Mouse (Mus musculus) G1E (cell line): Measurements from ENCODE around the gene Cby3. TPM values are rescaled to one million over a fixed set of nuclear protein-coding genes. Genes with fewer than 3 reads are reported as not detected.
"Not testable (repeated sequence)": the region's sequence is repeated elsewhere in the genome, so short reads cannot be mapped to it uniquely, and the experiment has no call there.

Experiments
- ATAC-seq: 2 replicates; pipeline ENCODE4 v1.8.0; 2016; ENCODE audit warnings: mild to moderate bottlenecking; ENCODE audit not compliant: insufficient number of reproducible peaks, poor library complexity, low FRiP score, severe bottlenecking; ENCODE audit errors: extremely low read depth
- DNase-seq: peaks from one replicate; pipeline ENCODE4 v3.0.0; 2012; ENCODE audit warnings: low spot score
- H3K27me3 ChIP-seq: 2 replicates; pipeline ENCODE4 v1.6.1; 2012; ENCODE audit warnings: mild to moderate bottlenecking, low read length, inconsistent platforms; ENCODE audit not compliant: insufficient read depth
- H3K36me3 ChIP-seq: replicated peaks from 2 replicates; pipeline ENCODE3; 2012; ENCODE audit warnings: mild to moderate bottlenecking, inconsistent platforms
- H3K4me1 ChIP-seq: 2 replicates; pipeline ENCODE4 v1.6.1; 2012; ENCODE audit warnings: low read depth, low read length, inconsistent platforms, mixed read lengths; ENCODE audit not compliant: insufficient read depth
- H3K4me3 ChIP-seq: 2 replicates; pipeline ENCODE4 v1.5.1; 2012; ENCODE audit warnings: low read depth, mild to moderate bottlenecking, inconsistent platforms, low read length, moderate library complexity, mixed read lengths
- H3K9me3 ChIP-seq: replicated peaks from 2 replicates; pipeline ENCODE4 v1.6.1; 2012; ENCODE audit warnings: inconsistent platforms
- CTCF ChIP-seq: IDR thresholded peaks from 2 replicates; pipeline ENCODE4 v1.5.1; 2012; ENCODE audit warnings: low read depth, low read length, inconsistent platforms, mixed read lengths
- GATA1 ChIP-seq: IDR thresholded peaks from 2 replicates; pipeline ENCODE4 v1.6.1; 2012; ENCODE audit warnings: borderline replicate concordance, low read length, inconsistent platforms, mixed read lengths
- GATA2 ChIP-seq: IDR thresholded peaks from 2 replicates; pipeline ENCODE4 v1.6.1; 2012; ENCODE audit warnings: low read depth, low read length, inconsistent platforms, borderline replicate concordance
- POLR2AphosphoS5 ChIP-seq: IDR thresholded peaks from 2 replicates; pipeline ENCODE4 v1.6.1; 2012; ENCODE audit warnings: low read depth, low read length, inconsistent platforms; ENCODE audit not compliant: insufficient replicate concordance
- TAL1 ChIP-seq: conservative IDR thresholded peaks from 2 replicates; pipeline ENCODE4 v1.6.1; 2012; ENCODE audit warnings: low read depth, low read length, inconsistent platforms, mixed read lengths
- polyA plus RNA-seq: library from polyadenylated mRNA; stranded (reverse); fragments of >175 nt; gene quantifications from 2 replicates; pipeline ENCODE4 v1.2.3, GENCODE M21; 2012
- total RNA-seq, 2 experiments: library from RNA; stranded (forward) in 1 of 2; stranded (reverse) in 1 of 2; fragments of 200-1000 nt in 1 of 2; fragments of >200 nt in 1 of 2; fragmentation: Nextera tagmentation in 1 of 2; gene quantifications; 2 replicates each; pipeline ENCODE4 v1.2.3; 2014 to 2017

Gene Cby3
- total and polyA plus RNA-seq, 3 experiments: not detected

DNA sequence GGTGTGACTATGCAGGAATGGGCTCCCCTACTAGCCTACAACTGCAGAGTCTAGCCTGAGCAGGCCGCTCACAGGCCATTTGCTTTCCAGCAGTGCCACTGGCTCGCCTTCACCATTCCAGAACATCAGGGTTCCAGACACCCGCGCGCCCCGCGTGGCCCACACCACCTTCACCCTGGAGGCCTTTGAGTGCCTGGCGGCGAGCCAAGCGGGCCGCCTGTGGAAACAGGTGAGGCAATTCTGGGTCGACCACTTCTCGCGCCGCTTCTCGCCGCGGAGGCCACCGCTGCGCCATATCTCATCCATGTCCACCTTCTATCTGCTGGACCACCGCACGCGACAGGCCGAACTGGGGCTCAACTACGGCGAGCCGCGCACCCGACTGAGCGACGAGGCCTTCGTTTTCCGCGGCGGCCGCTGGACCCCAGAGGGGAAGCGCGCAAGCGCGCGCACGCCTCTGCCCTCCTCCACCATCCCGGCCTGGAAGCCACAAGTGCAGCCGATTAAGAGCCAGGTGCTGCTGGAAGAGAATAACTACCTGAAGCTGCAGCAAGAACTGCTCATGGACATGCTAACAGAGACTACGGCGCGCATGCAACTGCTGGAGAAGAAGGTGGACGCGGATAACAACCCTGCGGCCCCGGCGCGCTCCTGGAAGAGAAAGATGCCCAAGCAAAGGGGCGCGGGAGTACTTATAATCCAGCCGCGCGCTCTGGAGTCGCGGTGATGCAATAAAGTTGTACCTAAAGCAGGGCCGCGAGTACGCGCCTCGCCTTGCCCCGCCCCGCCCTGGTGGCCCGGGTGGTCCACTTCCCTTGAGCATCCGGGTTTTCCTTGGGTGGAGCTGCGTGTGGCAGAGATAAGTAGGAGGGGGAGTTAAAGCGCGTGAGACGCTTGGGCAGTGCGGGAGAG, 4.9 kb downstream of the Cby3 start:
- no peak for TF ChIP-seq CTCF
- H3K36me3 ChIP-seq: no peaks in the 10 kb centered on the region
- peaks cover 24% of the 10 kb centered on the region for H3K4me1 ChIP-seq
- H3K9me3 ChIP-seq: peaks cover 14% of the 10 kb centered on the region
- ATAC-seq (no peak), DNase-seq (no peak)
- H3K4me3 ChIP-seq: peak overlapping the region; percentile 9; the same call in 1 of the 2 replicates
- H3K27me3 ChIP-seq: peaks cover 48% of the 10 kb centered on the region

DNA sequence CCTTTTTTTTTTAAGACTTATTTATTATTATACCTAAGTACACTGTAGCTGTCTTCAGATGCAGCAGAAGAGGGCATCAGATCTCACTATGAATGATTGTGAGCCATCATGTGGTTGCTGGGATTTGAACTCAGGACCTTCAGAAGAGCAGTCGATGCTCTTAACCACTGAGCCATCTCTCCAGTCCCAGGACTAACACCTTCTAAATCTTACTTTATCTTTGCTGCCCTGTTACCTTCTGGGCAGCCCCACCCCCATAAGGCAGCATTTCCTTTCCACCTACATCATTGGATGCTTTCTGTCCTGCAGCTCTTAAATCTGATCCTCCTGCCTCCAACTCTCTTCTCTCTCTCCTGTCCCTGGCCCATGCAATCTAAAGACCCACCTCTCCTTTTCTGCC, 7.0 kb downstream of the Cby3 start:
- peaks cover 47% of the 10 kb centered on the region for H3K27me3 ChIP-seq
- not testable (repeated sequence) for H3K36me3 ChIP-seq, ATAC-seq

DNA sequence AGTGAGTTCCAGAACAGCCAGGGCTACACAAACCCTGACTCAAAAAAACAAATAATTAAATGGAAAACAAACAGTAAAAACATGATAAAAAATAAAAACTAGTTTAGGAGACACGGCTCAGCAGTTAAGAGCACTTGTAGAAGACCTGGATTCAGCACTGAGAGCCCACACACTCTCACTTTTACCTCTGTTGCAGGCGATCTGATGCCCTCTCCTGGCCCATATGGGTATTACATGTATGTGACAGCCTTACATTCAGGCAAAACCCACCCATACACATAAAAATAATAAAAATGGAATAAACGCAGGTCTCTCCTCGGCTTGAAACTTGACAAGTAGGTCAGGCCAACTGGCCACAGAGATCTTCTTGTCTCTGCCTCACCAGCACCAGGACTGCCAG, 10.3 kb downstream of the Cby3 start:
- Histone ChIP-seq H3K4me1 (peaks cover 40% of the 10 kb centered on the region), H3K9me3 (peaks cover under 1% of the 10 kb centered on the region; the same call in 1 of the 2 replicates), H3K27me3 (peaks cover 23% of the 10 kb centered on the region), H3K4me3 (no peak overlapping the region), H3K36me3 (no peaks in the 10 kb centered on the region)
- no peak for ATAC-seq
- peak; percentile 42 for DNase-seq
- peak; percentile 78 for TF ChIP-seq CTCF
- no peak for TF ChIP-seq TAL1
- TF ChIP-seq GATA2: no peak
- no peak for TF ChIP-seq GATA1
- TF ChIP-seq POLR2AphosphoS5: no peak

More for the DNA sequence above, 7.0 kb downstream of the Cby3 start:
- peaks cover 31% of the 10 kb centered on the region for H3K4me1 ChIP-seq
- not testable (repeated sequence) for DNase-seq, H3K4me3 ChIP-seq, H3K9me3 ChIP-seq

DNA sequence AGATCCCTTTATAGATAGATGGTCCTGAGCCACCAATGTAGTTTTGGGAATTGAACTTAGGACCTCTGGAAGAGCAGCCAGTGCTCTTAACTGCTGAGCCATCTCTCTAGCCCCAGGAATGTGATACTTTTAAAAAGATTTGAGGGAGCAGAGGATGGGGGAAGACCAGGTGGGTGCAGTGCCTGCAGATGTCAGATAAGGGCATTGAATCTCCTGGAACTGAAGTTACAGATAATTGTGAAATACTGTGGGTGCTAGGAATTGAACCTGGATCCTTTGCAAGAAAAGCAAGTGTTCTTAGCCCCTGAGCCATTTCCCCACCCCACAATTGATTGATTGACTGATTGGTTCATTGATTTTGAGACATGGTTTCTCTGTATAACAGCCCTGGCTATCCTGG, 11.1 kb downstream of the Cby3 start:
- Histone ChIP-seq H3K27me3 (peaks cover 22% of the 10 kb centered on the region), H3K36me3 (no peaks in the 10 kb centered on the region), H3K4me3 (no peak overlapping the region), H3K4me1 (peaks cover 43% of the 10 kb centered on the region), H3K9me3 (no peaks in the 10 kb centered on the region)
- TF ChIP-seq GATA2 (no peak), POLR2AphosphoS5 (no peak), TAL1 (0 out of 2 replicates have a peak, but pooled peaks have one; percentile 15)
- DNase-seq: no peak
- ATAC-seq: no peak

DNA sequence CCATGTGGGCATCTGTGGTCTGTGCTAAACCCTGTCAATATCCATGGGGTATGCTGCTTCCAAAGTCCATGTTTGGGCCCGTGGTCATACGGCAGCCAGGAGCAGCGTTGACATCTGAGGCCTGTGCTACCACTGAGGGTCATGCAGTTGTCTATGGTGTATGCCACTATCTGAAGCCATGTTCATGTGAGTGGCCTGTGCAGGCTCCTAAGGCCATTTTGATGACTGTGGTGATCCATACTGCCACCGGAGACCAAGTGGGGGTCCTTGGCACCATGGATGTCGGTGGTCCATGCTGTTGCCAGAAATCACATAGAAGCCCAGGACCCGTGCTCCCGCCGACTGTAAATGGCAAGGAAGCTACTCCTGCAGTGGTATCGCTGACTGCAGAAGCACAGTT, 13.3 kb downstream of the Cby3 start:
- H3K4me1 ChIP-seq: peaks cover 54% of the 10 kb centered on the region
- no peak for DNase-seq
- TF ChIP-seq GATA1 (no peak), CTCF (no peak), TAL1 (no peak), POLR2AphosphoS5 (no peak), GATA2 (no peak)

DNA sequence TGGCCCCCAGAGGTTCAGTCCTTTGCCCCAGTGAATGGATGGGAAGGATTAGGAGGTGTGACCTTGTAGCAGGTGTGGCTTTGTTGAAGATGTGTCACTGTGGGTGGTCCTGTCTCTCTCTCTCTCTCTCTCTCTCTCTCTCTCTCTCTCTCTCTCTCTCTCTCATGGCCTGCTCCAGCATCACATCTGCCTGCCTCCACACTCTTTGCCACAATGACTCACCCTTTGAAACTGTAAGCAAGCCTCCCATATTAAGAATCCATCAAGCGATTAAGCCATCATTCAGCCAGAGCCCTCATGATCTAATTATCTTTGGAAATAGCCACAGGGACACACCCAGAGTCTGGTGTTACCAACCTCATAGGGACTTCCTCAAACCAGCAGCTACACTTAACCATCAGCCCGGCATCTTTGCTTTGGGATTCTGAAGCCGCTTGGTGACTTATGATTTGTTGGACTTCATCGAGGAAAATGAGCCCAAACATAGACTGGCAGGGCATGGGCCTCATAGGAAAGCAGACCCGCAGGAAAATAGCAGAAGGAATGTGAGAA, 15.2 kb downstream of the Cby3 start:
- ATAC-seq (no peak), DNase-seq (peak; percentile 14)
- Histone ChIP-seq H3K4me1 (peaks cover 51% of the 10 kb centered on the region), H3K4me3 (no peak overlapping the region), H3K9me3 (no peaks in the 10 kb centered on the region), H3K27me3 (peaks cover 2% of the 10 kb centered on the region; the same call in 1 of the 2 replicates), H3K36me3 (no peaks in the 10 kb centered on the region)
- TF ChIP-seq CTCF (no peak), TAL1 (no peak), GATA1 (no peak), POLR2AphosphoS5 (no peak), GATA2 (no peak)

More for the DNA sequence above, 13.3 kb downstream of the Cby3 start:
- no peak overlapping the region for H3K4me3 ChIP-seq
- H3K36me3 ChIP-seq: no peaks in the 10 kb centered on the region
- no peaks in the 10 kb centered on the region for H3K9me3 ChIP-seq
- H3K27me3 ChIP-seq: peaks cover 10% of the 10 kb centered on the region
- ATAC-seq: no peak

DNA sequence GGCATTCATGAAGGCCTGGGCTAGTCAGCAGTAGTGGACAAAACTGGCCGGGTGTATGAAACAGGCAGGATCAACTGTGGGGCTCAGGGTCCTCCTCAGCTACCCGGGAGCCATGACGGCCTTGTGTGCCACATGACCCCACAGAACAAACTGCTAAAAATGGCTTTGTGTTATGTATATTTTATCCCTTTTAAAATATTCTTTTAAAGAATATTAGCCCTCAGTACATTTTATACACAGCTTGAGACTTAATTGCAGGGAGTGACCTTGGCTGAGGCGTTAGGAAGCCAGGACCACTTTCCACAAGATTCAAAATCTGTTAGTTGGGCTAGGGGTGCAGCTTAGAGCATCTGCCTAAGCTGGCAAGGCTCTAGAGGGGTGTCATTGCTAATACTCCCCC, 16.7 kb downstream of the Cby3 start:
- peaks cover 46% of the 10 kb centered on the region for H3K4me1 ChIP-seq
- H3K4me3 ChIP-seq: peak overlapping the region; percentile 44; the same call in 1 of the 2 replicates
- no peaks in the 10 kb centered on the region for H3K36me3 ChIP-seq
- DNase-seq (peak; percentile 32), ATAC-seq (no peak)
- H3K9me3 ChIP-seq: no peaks in the 10 kb centered on the region
- TF ChIP-seq GATA2: no peak
- peaks cover 2% of the 10 kb centered on the region; the same call in 1 of the 2 replicates for H3K27me3 ChIP-seq
